Mouse (Mus musculus): ENCODE results near the gene Pes1. TPM values are rescaled to one million over a fixed set of nuclear protein-coding genes. Genes with fewer than 3 reads are reported as not detected.

The Pes1 gene
- polyA plus RNA-seq, 1 experiment from 2014 or later, result 41.8 TPM

GRCm38 (mm10) chr11:3922115-3922514 is 41.7 kb upstream of the Pes1 start:
- Histone ChIP-seq H3K9me3 (ENCODE audit: control insufficient read depth, low read length) (no peaks in the 10 kb centered on the region), H3K9ac (ENCODE audit: low read length) (no peak overlapping the region), H3K4me2 (replicated peaks; ENCODE audit: low read depth) (no peak overlapping the region), H3K36me3 (ENCODE audit: control insufficient read depth, insufficient read depth, low read length) (peaks cover 4% of the 10 kb centered on the region; the same call in 1 of the 2 replicates), H3K27me3 (ENCODE audit: control insufficient read depth, insufficient read depth, low read length) (no peaks in the 10 kb centered on the region), H3K27ac (replicated peaks) (no peak overlapping the region), H3K4me1 (replicated peaks; ENCODE audit: control insufficient read depth, insufficient read depth) (no peaks in the 10 kb centered on the region), H3K4me3 (ENCODE audit: low read depth, low read length) (no peak overlapping the region)
- no peak for ATAC-seq (ENCODE audit: low FRiP score, low TSS enrichment)
- WGBS, result 93% methylated on average over 9 of the region's 9 CpGs
- TF ChIP-seq EP300 (optimal IDR thresholded peaks at IDR 0.05) (no peak), CTCF (IDR thresholded peaks at IDR 0.05; ENCODE audit: low read depth) (no peak)
- DNase-seq (ENCODE audit: low spot score), result no peak

- Histone ChIP-seq H3K27ac (replicated peaks) (no peak overlapping the region), H3K27me3 (ENCODE audit: control insufficient read depth, insufficient read depth, low read length) (no peaks in the 10 kb centered on the region), H3K4me2 (replicated peaks; ENCODE audit: low read depth) (no peak overlapping the region), H3K4me3 (ENCODE audit: low read depth, low read length) (no peak overlapping the region), H3K9ac (ENCODE audit: low read length) (no peak overlapping the region), H3K36me3 (ENCODE audit: control insufficient read depth, insufficient read depth, low read length) (peaks cover 4% of the 10 kb centered on the region; the same call in 1 of the 2 replicates), H3K4me1 (replicated peaks; ENCODE audit: control insufficient read depth, insufficient read depth) (no peaks in the 10 kb centered on the region), H3K9me3 (ENCODE audit: control insufficient read depth, low read length) (no peaks in the 10 kb centered on the region)
- WGBS, result 94% methylated on average over 6 of the region's 6 CpGs
- ATAC-seq (ENCODE audit: low FRiP score, low TSS enrichment) (no peak), DNase-seq (ENCODE audit: low spot score) (no peak)
- TF ChIP-seq CTCF (IDR thresholded peaks at IDR 0.05; ENCODE audit: low read depth), result no peak
- TF ChIP-seq EP300 (optimal IDR thresholded peaks at IDR 0.05), result no peak
Measured at GRCm38 (mm10) chr11:3922731-3923130, 41.0 kb upstream of the Pes1 start.

- DNase-seq (ENCODE audit: low spot score) (no peak), ATAC-seq (ENCODE audit: low FRiP score, low TSS enrichment) (no peak)
- Histone ChIP-seq H3K36me3 (ENCODE audit: control insufficient read depth, insufficient read depth, low read length) (peaks cover 4% of the 10 kb centered on the region; the same call in 1 of the 2 replicates), H3K4me3 (ENCODE audit: low read depth, low read length) (no peak overlapping the region), H3K9me3 (ENCODE audit: control insufficient read depth, low read length) (no peaks in the 10 kb centered on the region), H3K9ac (ENCODE audit: low read length) (no peak overlapping the region), H3K27me3 (ENCODE audit: control insufficient read depth, insufficient read depth, low read length) (no peaks in the 10 kb centered on the region), H3K27ac (replicated peaks) (no peak overlapping the region), H3K4me2 (replicated peaks; ENCODE audit: low read depth) (no peak overlapping the region), H3K4me1 (replicated peaks; ENCODE audit: control insufficient read depth, insufficient read depth) (no peaks in the 10 kb centered on the region)
- WGBS, result 88% methylated on average over 10 of the region's 10 CpGs
- TF ChIP-seq CTCF (IDR thresholded peaks at IDR 0.05; ENCODE audit: low read depth), result no peak
- no peak for TF ChIP-seq EP300 (optimal IDR thresholded peaks at IDR 0.05)
Measured at GRCm38 (mm10) chr11:3925916-3926315, 37.9 kb upstream of the Pes1 start.

GRCm38 (mm10) chr11:3930019-3930418 is 33.8 kb upstream of the Pes1 start:
- H3K4me1 ChIP-seq (replicated peaks; ENCODE audit: control insufficient read depth, insufficient read depth), result no peaks in the 10 kb centered on the region
- H3K27ac ChIP-seq (replicated peaks), result no peak overlapping the region
- no peaks in the 10 kb centered on the region for H3K27me3 ChIP-seq (ENCODE audit: control insufficient read depth, insufficient read depth, low read length)
- H3K4me3 ChIP-seq (ENCODE audit: low read depth, low read length), result no peak overlapping the region
- H3K36me3 ChIP-seq (ENCODE audit: control insufficient read depth, insufficient read depth, low read length), result peaks cover 4% of the 10 kb centered on the region; the same call in 1 of the 2 replicates
- H3K9ac ChIP-seq (ENCODE audit: low read length), result no peak overlapping the region
- H3K4me2 ChIP-seq (replicated peaks; ENCODE audit: low read depth), result no peak overlapping the region
- 56% methylated on average over 4 of the region's 4 CpGs for WGBS
- DNase-seq (ENCODE audit: low spot score) (no peak), ATAC-seq (ENCODE audit: low FRiP score, low TSS enrichment) (0 out of 2 replicates have a peak, but pooled peaks have one; percentile 18)
- TF ChIP-seq CTCF (IDR thresholded peaks at IDR 0.05; ENCODE audit: low read depth), result no peak
- TF ChIP-seq EP300 (optimal IDR thresholded peaks at IDR 0.05), result no peak
- no peaks in the 10 kb centered on the region for H3K9me3 ChIP-seq (ENCODE audit: control insufficient read depth, low read length)

- no peaks in the 10 kb centered on the region for H3K4me1 ChIP-seq (replicated peaks; ENCODE audit: control insufficient read depth, insufficient read depth)
- no peak for ATAC-seq (ENCODE audit: low FRiP score, low TSS enrichment)
- H3K4me2 ChIP-seq (replicated peaks; ENCODE audit: low read depth), result peak overlapping the region; percentile 69
- peak; percentile 11 for DNase-seq (ENCODE audit: low spot score)
- H3K36me3 ChIP-seq (ENCODE audit: control insufficient read depth, insufficient read depth, low read length), result 0 out of 2 replicates have a peak, but pooled peaks cover under 1% of the 10 kb centered on the region
- H3K4me3 ChIP-seq (ENCODE audit: low read depth, low read length), result 0 out of 2 replicates have a peak overlapping the region, but pooled peaks have one; percentile 46
- WGBS, result 44% methylated on average over 6 of the region's 6 CpGs
- no peak for TF ChIP-seq EP300 (optimal IDR thresholded peaks at IDR 0.05)
- TF ChIP-seq CTCF (IDR thresholded peaks at IDR 0.05; ENCODE audit: low read depth), result no peak
- H3K9ac ChIP-seq (ENCODE audit: low read length), result 0 out of 2 replicates have a peak overlapping the region, but pooled peaks have one; percentile 59
- H3K9me3 ChIP-seq (ENCODE audit: control insufficient read depth, low read length), result no peaks in the 10 kb centered on the region
- no peak overlapping the region for H3K27ac ChIP-seq (replicated peaks)
- no peaks in the 10 kb centered on the region for H3K27me3 ChIP-seq (ENCODE audit: control insufficient read depth, insufficient read depth, low read length)
Measured at GRCm38 (mm10) chr11:3930931-3931330, 32.8 kb upstream of the Pes1 start.

- peak within 1 kb of the TSS; percentile 46 for H3K4me3 ChIP-seq (ENCODE audit: low read depth, low read length)
- ATAC-seq (ENCODE audit: low FRiP score, low TSS enrichment) (peak; percentile 86), DNase-seq (ENCODE audit: low spot score) (peak; percentile 86)
- H3K36me3 ChIP-seq (ENCODE audit: control insufficient read depth, insufficient read depth, low read length), result no peaks in the 10 kb centered on the region
- WGBS, result under 1% methylated on average over 18 of the region's 26 CpGs
- H3K27ac ChIP-seq (replicated peaks), result no peak within 1 kb of the TSS; the same call in 1 of the 2 replicates
- TF ChIP-seq EP300 (optimal IDR thresholded peaks at IDR 0.05) (no peak), CTCF (IDR thresholded peaks at IDR 0.05; ENCODE audit: low read depth) (no peak)
- peak within 1 kb of the TSS; percentile 59 for H3K9ac ChIP-seq (ENCODE audit: low read length)
- H3K4me1 ChIP-seq (replicated peaks; ENCODE audit: control insufficient read depth, insufficient read depth), result no peaks in the 10 kb centered on the region
- H3K9me3 ChIP-seq (ENCODE audit: control insufficient read depth, low read length), result no peaks in the 10 kb centered on the region
- peak within 1 kb of the TSS; percentile 69 for H3K4me2 ChIP-seq (replicated peaks; ENCODE audit: low read depth)
- H3K27me3 ChIP-seq (ENCODE audit: control insufficient read depth, insufficient read depth, low read length), result no peaks in the 10 kb centered on the region
Measured at GRCm38 (mm10) chr11:3931511-3932211, 32.1 kb upstream of the Pes1 start, which contains the start of gene Tcn2. Gene Tcn2, minus strand, starts transcription at chr11:3932159.
